ENCODE assay signal across 9 mouse cellular contexts in genomic region chr12:112830141-112830540, GRCm38 (mm10). TPM values are rescaled to one million over a fixed set of nuclear protein-coding genes. Genes with fewer than 3 reads are reported as not detected.
DNase-seq lines count a peak whose midpoint lies in the region; ATAC-seq and TF ChIP-seq lines count a peak whose summit lies in the region.
"Had no signal": no experiment of that assay in that cellular context is flagged by ENCODE, and none has a peak within 500 bp of the region (broad histone marks: within the 10 kb centered on the region; RNA-seq: fewer than 3 reads in every experiment).

No protein-coding gene starts in this region.

- no peak for TF ChIP-seq EP300 in liver, embryonic 14.5 days (IDR thresholded peaks at IDR 0.05; ENCODE audit: low read depth)

- no peak for DNase-seq in heart, postnatal 36 days
- DNase-seq in liver, embryonic 14.5 days (ENCODE audit: low read depth in 3 of 3, low spot score in 3 of 3), result no peak
- no peak for DNase-seq in adrenal gland, postnatal 4 days (ENCODE audit: low spot score in 2 of 2)
- DNase-seq in cerebellum, postnatal 14 days, result no peak
- DNase-seq in Muller cell, postnatal 12 days (ENCODE audit: inconsistent ontology term), result no peak

- 6% methylated on average over 2 of the region's 2 CpGs for WGBS in heart, embryonic 12.5 days
- WGBS in forebrain, embryonic 13.5 days, result 25% methylated on average over 2 of the region's 2 CpGs
- WGBS in liver, embryonic 14.5 days (ENCODE audit: insufficient replicate concordance), result 14% methylated on average over 2 of the region's 2 CpGs

- H3K4me2 ChIP-seq in heart, embryonic 12.5 days, result peak overlapping the region; percentile 88
- peak overlapping the region; percentile 69 for H3K4me2 ChIP-seq in forebrain, embryonic 13.5 days
- peak overlapping the region; percentile 82 for H3K4me2 ChIP-seq in liver, embryonic 14.5 days (ENCODE audit: low read depth)

- no peak for ATAC-seq in heart, embryonic 12.5 days (ENCODE audit: insufficient number of reproducible peaks, low FRiP score)
- no peak for ATAC-seq in forebrain, embryonic 13.5 days
- ATAC-seq in liver, embryonic 14.5 days (ENCODE audit: insufficient read depth), result no peak

- no peaks in the 10 kb centered on the region for H3K27me3 ChIP-seq in heart, embryonic 12.5 days (replicated peaks)
- H3K27me3 ChIP-seq in E14TG2a.4 (ENCODE audit: insufficient read depth, low read length), result no peaks in the 10 kb centered on the region
- no peaks in the 10 kb centered on the region for H3K27me3 ChIP-seq in forebrain, embryonic 13.5 days
- no peaks in the 10 kb centered on the region for H3K27me3 ChIP-seq in liver, embryonic 14.5 days (ENCODE audit: control insufficient read depth, insufficient read depth, low read length)

- H3K9me3 ChIP-seq in heart, embryonic 12.5 days (replicated peaks), result no peaks in the 10 kb centered on the region
- no peaks in the 10 kb centered on the region for H3K9me3 ChIP-seq in E14TG2a.4 (ENCODE audit: low read length)
- no peaks in the 10 kb centered on the region for H3K9me3 ChIP-seq in forebrain, embryonic 13.5 days (replicated peaks)
- H3K9me3 ChIP-seq in liver, embryonic 14.5 days (ENCODE audit: control insufficient read depth, low read length), result no peaks in the 10 kb centered on the region

- H3K4me3 ChIP-seq in heart, embryonic 12.5 days, result peak overlapping the region; percentile 96
- peak overlapping the region; percentile 88 for H3K4me3 ChIP-seq in E14TG2a.4 (replicated peaks; ENCODE audit: low read length)
- H3K4me3 ChIP-seq in forebrain, embryonic 13.5 days, result peak overlapping the region; percentile 99
- peak overlapping the region; percentile 84 to 90 for H3K4me3 ChIP-seq in liver, embryonic 14.5 days (ENCODE audit: insufficient read depth in 1 of 2, low read depth in 2 of 2, low read length in 2 of 2)

- peaks cover 34% of the 10 kb centered on the region for H3K4me1 ChIP-seq in heart, embryonic 12.5 days (replicated peaks)
- peaks cover 63% of the 10 kb centered on the region for H3K4me1 ChIP-seq in E14TG2a.4 (replicated peaks; ENCODE audit: low read depth, low read length)
- peaks cover 50% of the 10 kb centered on the region for H3K4me1 ChIP-seq in forebrain, embryonic 13.5 days
- peaks cover 26 to 36% of the 10 kb centered on the region in 2 experiments for H3K4me1 ChIP-seq in liver, embryonic 14.5 days (replicated peaks; ENCODE audit: control insufficient read depth in 2 of 2, insufficient read depth in 2 of 2, low read length in 1 of 2)

- peak overlapping the region; percentile 82 for H3K9ac ChIP-seq in heart, embryonic 12.5 days
- peak overlapping the region; percentile 79 for H3K9ac ChIP-seq in forebrain, embryonic 13.5 days
- H3K9ac ChIP-seq in liver, embryonic 14.5 days (replicated peaks), result peak overlapping the region; percentile 84

- H3K27ac ChIP-seq in heart, embryonic 12.5 days (ENCODE audit: poor library complexity, severe bottlenecking), result peak overlapping the region; percentile 71; the same call in 1 of the 2 replicates
- H3K27ac ChIP-seq in forebrain, embryonic 13.5 days, result peak overlapping the region; percentile 68
- H3K27ac ChIP-seq in liver, embryonic 14.5 days, result peak overlapping the region; percentile 61

- intact Hi-C loops in heart, postnatal 36 days (cut with DNase I), result no loop called here

- no peak for TF ChIP-seq CTCF in E14TG2a.4 (conservative IDR thresholded peaks at IDR 0.05; ENCODE audit: low read length)
- TF ChIP-seq CTCF in liver, embryonic 14.5 days (IDR thresholded peaks at IDR 0.05; ENCODE audit: low read depth), result no peak

- peaks cover 38% of the 10 kb centered on the region for H3K36me3 ChIP-seq in heart, embryonic 12.5 days
- peaks cover 45% of the 10 kb centered on the region for H3K36me3 ChIP-seq in E14TG2a.4 (ENCODE audit: insufficient read depth, low read length)
- peaks cover 43% of the 10 kb centered on the region for H3K36me3 ChIP-seq in forebrain, embryonic 13.5 days (ENCODE audit: poor library complexity, severe bottlenecking)
- peaks cover 27% of the 10 kb centered on the region for H3K36me3 ChIP-seq in liver, embryonic 14.5 days (replicated peaks; ENCODE audit: control insufficient read depth, insufficient read depth, low read depth)

RNA-seq across cellular contexts. Expression of gene Cdca4, which starts 0.9 kb away (rescaled TPM):
- 47.2 and 49.2 TPM in 2 replicates for polyA plus RNA-seq in heart, embryonic 12.5 days (2016; fragmentation: Nextera tagmentation; extraction: Ambion mirVana)
- 1 to 10 TPM; 6.1 to 6.6 TPM for total RNA-seq in heart, postnatal 36 days (2021)
- polyA plus RNA-seq in forebrain, embryonic 13.5 days (2015; fragmentation: Nextera tagmentation; extraction: Ambion mirVana), result 123 and 134 TPM in 2 replicates
- polyA plus RNA-seq in liver, embryonic 14.5 days (2012; rRNA removed), result 34.1 and 39.9 TPM in 2 replicates
- 61.3 and 66.9 TPM in 2 replicates for polyA plus RNA-seq in liver, embryonic 14.5 days (2014; fragmentation: Nextera tagmentation; extraction: Ambion mirVana)
- total RNA-seq in adrenal gland, postnatal 4 days (2021), result 10 to 100 TPM; 31.1 to 32.5 TPM

RNA-seq across cellular contexts. Expression of gene Clba1, which starts 21.4 kb away (rescaled TPM):
- 9.5 and 9.6 TPM in 2 replicates for polyA plus RNA-seq in heart, embryonic 12.5 days (2016; fragmentation: Nextera tagmentation; extraction: Ambion mirVana)
- total RNA-seq in heart, postnatal 36 days (2021), result 1 to 10 TPM; 1.6 to 2.9 TPM
- polyA plus RNA-seq in forebrain, embryonic 13.5 days (2015; fragmentation: Nextera tagmentation; extraction: Ambion mirVana), result 12.6 and 15.2 TPM in 2 replicates
- polyA plus RNA-seq in liver, embryonic 14.5 days (2012; rRNA removed), result 0.15 and 0.21 TPM in 2 replicates
- polyA plus RNA-seq in liver, embryonic 14.5 days (2014; fragmentation: Nextera tagmentation; extraction: Ambion mirVana), result 0.25 and 0.40 TPM in 2 replicates
- total RNA-seq in adrenal gland, postnatal 4 days (2021), result 1 to 10 TPM; 8.2 to 10.0 TPM

RNA-seq across cellular contexts. Expression of gene Ahnak2, which starts 27.7 kb away (rescaled TPM):
- polyA plus RNA-seq in heart, embryonic 12.5 days (2016; fragmentation: Nextera tagmentation; extraction: Ambion mirVana), result 1.3 and 1.4 TPM in 2 replicates
- total RNA-seq in heart, postnatal 36 days (2021), result 10 to 100 TPM; 14.1 to 20.2 TPM
- polyA plus RNA-seq in forebrain, embryonic 13.5 days (2015; fragmentation: Nextera tagmentation; extraction: Ambion mirVana), result 0.25 and 0.35 TPM in 2 replicates
- 0.06 and 0.10 TPM in 2 replicates for polyA plus RNA-seq in liver, embryonic 14.5 days (2012; rRNA removed)
- polyA plus RNA-seq in liver, embryonic 14.5 days (2014; fragmentation: Nextera tagmentation; extraction: Ambion mirVana), result 0.13 and 0.14 TPM in 2 replicates
- total RNA-seq in adrenal gland, postnatal 4 days (2021), result 10 to 100 TPM in 1 of 2 experiments, 1 to 10 TPM in 1; 9.8 to 12.0 TPM
- total RNA-seq: common myeloid progenitor, adult 5-6 weeks had no signal

RNA-seq across cellular contexts. Expression of gene Gpr132, which starts 37.9 kb away (rescaled TPM):
- polyA plus RNA-seq in heart, embryonic 12.5 days (2016; fragmentation: Nextera tagmentation; extraction: Ambion mirVana), result not detected in 2 replicates
- under 1 TPM; 0.19 TPM for total RNA-seq in heart, postnatal 36 days (2021)
- polyA plus RNA-seq in forebrain, embryonic 13.5 days (2015; fragmentation: Nextera tagmentation; extraction: Ambion mirVana), result not detected in 2 replicates
- polyA plus RNA-seq in liver, embryonic 14.5 days (2012; rRNA removed), result 0.30 and 0.51 TPM in 2 replicates
- 0.16 and 0.27 TPM in 2 replicates for polyA plus RNA-seq in liver, embryonic 14.5 days (2014; fragmentation: Nextera tagmentation; extraction: Ambion mirVana)
- total RNA-seq in adrenal gland, postnatal 4 days (2021), result under 1 TPM; 0.20 to 0.39 TPM
